Mouse (Mus musculus) thymus, postnatal 25 days (tissue): Measurements from ENCODE around the gene Tagln.
A peak's percentile ranks its signal among the peaks of the same experiment; 100 is the strongest.

ENCODE experiments used
- DNase-seq: peaks from one replicate; pipeline ENCODE4 v3.0.0; 2022

Tagln gene

GRCm38 (mm10) chr9:45945721-45946120, 9.9 kb upstream of the Tagln start:
- DNase-seq = peak; percentile 59

GRCm38 (mm10) chr9:45944506-45945400, 8.9 kb upstream of the Tagln start:
- DNase-seq = peak; percentile 83

- no peak for DNase-seq
Observed at GRCm38 (mm10) chr9:45943628-45944505, 8.0 kb upstream of the Tagln start.

GRCm38 (mm10) chr9:45942916-45943315, 7.1 kb upstream of the Tagln start:
- no peak for DNase-seq

GRCm38 (mm10) chr9:45942464-45942863, 6.6 kb upstream of the Tagln start:
- no peak for DNase-seq

GRCm38 (mm10) chr9:45941329-45941888, 5.6 kb upstream of the Tagln start:
- no peak for DNase-seq

GRCm38 (mm10) chr9:45939794-45940193, 3.9 kb upstream of the Tagln start:
- DNase-seq = no peak

- no peak for DNase-seq
Observed at GRCm38 (mm10) chr9:45938952-45939637, 3.2 kb upstream of the Tagln start.

- DNase-seq = no peak
Observed at GRCm38 (mm10) chr9:45938088-45938487, 2.2 kb upstream of the Tagln start.

GRCm38 (mm10) chr9:45936883-45937282, 1.0 kb upstream of the Tagln start:
- DNase-seq = peak; percentile 59

- peak; percentile 36 for DNase-seq
Observed at GRCm38 (mm10) chr9:45932571-45933415, 3.1 kb downstream of the Tagln start.

- no peak for DNase-seq
Observed at GRCm38 (mm10) chr9:45931958-45932357, 3.9 kb downstream of the Tagln start.

- DNase-seq = no peak
Observed at GRCm38 (mm10) chr9:45929285-45929684, 6.6 kb downstream of the Tagln start.

GRCm38 (mm10) chr9:45919895-45920294, 16.0 kb downstream of the Tagln start:
- no peak for DNase-seq

GRCm38 (mm10) chr9:45917041-45917934, 18.6 kb downstream of the Tagln start:
- no peak for DNase-seq

- no peak for DNase-seq
Observed at GRCm38 (mm10) chr9:45915659-45916058, 20.2 kb downstream of the Tagln start.

- peak; percentile 66 for DNase-seq
Observed at GRCm38 (mm10) chr9:45911673-45912072, 24.2 kb downstream of the Tagln start.

GRCm38 (mm10) chr9:45910995-45911394, 24.9 kb downstream of the Tagln start:
- DNase-seq = no peak

- no peak for DNase-seq
Observed at GRCm38 (mm10) chr9:45907078-45907428, 28.8 kb downstream of the Tagln start.

GRCm38 (mm10) chr9:45906355-45907077, 29.3 kb downstream of the Tagln start, which contains the start of the genes Pcsk7 and Rnf214:
Gene Pcsk7 (plus strand): TSS chr9:45906497.
Gene Rnf214 (minus strand): TSS chr9:45906911.
- peak; percentile 92 for DNase-seq
